Mouse (Mus musculus) retina, postnatal 7 days (tissue): ENCODE measurements around the gene Tbcd.

ENCODE experiments used
- DNase-seq: peaks from one replicate; pipeline ENCODE4 v3.0.0-alpha.2; 2012; ENCODE audit warnings: low read depth, low spot score

Gene Tbcd

DNA sequence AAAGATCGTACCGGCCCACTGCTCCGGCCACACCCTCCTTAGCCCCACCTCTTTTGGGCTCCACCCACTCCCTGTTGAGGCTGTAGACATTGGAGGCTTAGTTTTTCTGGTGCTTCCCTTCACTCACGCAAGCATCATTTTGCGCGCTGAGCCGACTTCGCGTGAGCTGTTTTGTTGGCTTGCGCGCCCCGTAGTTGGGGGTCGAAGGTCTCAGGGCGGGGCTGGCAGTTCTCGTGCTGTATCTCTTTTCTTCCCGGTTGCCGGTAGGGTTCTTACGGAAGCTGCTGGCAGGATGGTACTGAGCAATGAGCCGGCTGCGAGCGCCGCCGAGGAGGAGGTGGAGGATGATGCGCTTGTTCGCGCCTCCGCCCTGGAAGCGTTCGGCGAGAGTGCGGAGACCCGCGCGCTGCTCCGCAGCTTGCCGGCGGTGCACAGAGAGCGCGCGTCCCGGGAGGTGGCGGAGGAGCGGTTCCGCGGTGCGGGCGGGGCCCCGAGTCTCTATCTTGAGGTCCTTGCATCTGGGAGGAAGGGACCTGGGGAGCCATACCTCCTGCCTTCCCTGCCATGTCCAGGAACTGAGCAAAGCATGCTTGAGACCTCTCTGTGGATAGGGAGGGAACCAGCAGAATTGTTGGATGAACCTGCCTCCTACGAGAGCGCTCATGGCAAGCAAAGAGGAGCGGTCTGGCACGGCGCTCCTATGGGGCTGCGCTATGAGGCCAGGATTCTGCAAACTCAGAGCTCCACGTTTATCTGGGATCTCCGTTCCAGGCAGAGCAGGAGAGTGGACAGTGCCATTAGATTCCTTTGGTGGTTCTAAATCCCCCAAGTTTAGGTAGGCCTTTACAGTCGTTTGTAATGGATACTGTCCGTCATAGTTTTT is at the start of gene Tbcd:
Gene Tbcd, plus strand, starts transcription at position 197 of the 883 bp plus-strand sequence.
- DNase-seq = peak; percentile 89

DNA sequence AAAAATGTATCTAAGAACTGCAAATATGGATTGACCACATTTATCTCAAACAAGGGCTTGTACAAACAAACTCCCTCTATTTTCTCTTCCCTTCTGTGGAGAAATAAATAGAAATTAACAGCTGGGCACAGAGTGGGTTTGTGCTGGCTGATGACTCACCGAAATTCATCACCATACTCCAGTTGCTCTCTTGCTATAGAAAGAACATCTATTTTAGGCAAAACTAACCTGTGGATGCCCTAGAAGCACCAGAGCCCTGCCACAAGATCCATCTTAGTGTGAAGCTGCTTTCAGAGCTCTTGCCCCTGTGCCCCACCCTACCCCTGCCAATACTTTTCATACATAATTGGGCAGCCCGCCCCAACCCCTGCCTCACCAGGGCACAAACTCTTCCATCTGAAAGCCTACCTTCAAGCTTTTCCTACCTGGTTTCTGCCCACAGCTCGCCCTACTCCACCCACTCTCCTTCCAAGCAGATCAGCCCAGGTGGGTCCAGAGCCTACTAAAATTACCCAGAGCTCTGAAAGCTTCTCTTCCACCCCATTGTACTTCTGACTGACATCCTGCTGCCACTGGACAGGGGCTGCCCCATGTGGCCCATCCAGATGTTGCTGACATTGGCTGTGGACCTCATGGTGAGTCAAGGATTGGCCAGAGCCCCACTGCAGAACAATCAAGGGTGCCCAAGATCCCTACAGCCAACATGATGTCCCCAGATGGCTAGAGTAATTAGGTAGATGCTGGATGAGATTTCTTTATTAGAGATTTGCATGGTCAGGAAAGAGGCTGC is 44.2 kb upstream of the Tbcd start:
- no peak for DNase-seq

DNA sequence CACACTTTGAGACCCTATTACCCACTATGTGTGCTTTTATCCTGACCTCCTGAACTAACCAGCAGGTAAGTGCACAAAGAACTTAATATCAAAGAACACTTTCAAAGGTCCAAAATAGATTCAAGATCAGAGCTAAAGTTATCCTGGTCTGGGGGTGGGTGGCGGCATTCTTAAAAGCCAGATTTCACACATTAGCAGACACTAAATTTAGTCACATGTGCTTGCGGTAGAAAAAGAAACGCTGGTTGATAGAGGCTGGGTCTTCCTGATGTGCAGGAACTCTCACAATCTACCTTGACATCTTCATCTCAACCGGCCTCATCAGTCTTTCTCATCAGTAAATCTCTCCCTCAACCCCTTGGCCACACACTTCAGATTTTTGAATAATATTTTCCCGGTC is 37.0 kb upstream of the Tbcd start:
- DNase-seq = no peak

DNA sequence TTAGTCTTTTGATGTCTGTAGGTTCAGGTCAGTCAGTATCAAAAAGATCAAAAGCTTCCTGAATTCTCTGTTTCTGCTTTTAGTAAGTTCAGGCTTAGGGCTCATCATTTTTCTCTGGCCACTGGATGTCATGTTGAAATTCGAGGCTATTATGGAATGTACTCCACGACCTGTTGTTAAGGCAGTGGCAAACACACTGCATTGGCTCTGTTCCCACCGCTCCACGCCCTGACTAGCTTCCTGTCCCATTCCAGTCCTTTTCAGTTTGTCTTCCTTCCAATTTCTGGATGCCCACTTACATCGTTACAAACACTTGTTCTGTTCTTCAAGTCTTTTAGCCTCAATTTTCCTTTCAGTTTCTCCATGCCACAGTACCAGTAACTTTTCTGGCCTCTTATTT is 36.4 kb upstream of the Tbcd start:
- no peak for DNase-seq

DNA sequence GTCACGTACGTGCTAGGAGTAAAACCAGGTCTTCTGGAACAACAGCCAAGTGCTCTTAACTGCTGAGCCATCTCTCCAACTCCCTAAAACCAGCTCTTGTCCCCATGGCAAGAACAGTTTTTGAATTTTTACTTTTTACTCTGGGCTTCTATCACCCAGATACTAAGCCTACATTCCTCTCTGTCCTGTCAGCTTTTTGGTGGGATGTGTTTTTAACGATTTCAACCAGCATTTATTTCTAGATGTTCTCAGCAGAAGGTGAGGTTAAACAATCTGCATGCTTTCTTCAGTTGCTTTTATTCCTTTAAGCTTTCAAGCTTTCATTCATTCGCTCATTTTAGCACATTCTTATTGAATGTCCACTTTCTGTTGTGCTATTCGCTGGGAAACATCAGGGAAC is 33.8 kb upstream of the Tbcd start:
- DNase-seq = no peak

DNA sequence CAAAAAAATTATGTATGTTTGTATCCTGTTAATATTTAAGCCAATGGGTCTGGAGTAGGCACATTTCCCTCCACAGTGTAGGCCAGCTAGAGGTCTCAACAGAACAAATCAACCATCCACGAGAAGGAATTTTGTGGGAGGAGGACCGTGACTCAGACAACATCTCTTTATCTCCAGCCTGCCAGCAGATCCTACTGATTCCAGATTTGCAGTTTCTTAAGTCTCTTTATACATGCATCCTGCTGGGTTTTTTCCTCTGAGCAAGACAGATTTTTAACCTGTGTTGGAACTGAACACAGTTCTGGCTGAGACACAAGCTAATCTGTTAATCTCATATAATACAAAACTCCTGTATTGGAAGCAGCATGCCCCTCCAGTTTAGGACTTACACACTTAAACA is 32.8 kb upstream of the Tbcd start:
- DNase-seq = no peak

DNA sequence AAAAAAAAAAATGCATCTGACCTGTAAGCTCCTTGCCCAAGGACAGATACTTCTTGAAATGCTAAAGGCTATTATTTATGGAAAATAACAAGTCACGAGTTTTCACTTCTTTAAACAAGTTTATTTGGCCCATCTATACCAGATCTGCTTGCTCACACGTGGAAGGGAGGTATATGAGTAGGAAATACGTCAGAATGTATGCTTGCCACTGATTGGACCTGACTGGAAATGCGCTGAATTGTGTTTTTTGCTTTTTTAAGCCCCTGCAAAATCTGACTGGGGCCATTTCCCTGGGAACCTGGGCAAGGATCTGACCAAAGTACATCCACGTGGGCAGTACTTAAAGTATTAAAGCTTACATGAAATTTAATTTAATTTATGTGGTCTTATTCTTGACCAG is 31.4 kb upstream of the Tbcd start:
- no peak for DNase-seq

DNA sequence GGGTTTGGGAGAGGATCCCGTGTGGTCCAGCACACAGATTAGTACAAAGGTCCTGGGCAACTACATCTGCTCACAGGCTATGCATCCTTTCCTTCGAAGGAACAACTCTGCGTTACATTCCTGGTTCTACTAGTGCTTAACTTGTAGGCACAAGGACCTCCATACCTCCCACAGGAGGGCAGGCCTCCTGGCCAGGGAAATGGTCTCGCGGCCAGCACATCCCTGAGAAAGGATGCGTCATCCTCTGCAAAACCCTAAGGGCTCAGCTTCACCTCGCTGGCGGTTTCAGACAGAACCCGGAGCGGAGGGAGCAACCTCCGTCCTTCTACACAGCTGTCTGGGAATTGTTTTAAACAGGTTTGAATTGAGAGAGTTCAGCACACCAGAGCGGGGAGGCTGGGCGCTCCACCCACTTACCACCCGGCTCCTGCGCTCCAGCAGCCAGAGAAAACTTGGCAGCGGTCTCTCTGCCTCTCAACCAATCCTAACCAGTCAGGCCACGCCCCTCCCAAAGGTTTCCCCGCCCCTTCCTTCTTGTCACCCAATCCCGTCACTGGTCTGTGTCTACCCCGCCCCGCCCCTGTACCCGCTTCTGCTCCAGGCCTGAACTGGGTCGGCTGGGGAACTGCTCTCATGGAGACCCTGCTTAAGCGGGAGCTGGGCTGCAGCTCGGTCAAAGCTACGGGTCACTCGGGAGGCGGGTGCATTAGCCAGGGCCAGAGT is 30.8 kb upstream of the Tbcd start, which contains the start of gene Fn3krp:
Gene Fn3krp, plus strand, starts transcription at position 572 of the 723 bp plus-strand sequence.
- DNase-seq = peak; percentile 97

DNA sequence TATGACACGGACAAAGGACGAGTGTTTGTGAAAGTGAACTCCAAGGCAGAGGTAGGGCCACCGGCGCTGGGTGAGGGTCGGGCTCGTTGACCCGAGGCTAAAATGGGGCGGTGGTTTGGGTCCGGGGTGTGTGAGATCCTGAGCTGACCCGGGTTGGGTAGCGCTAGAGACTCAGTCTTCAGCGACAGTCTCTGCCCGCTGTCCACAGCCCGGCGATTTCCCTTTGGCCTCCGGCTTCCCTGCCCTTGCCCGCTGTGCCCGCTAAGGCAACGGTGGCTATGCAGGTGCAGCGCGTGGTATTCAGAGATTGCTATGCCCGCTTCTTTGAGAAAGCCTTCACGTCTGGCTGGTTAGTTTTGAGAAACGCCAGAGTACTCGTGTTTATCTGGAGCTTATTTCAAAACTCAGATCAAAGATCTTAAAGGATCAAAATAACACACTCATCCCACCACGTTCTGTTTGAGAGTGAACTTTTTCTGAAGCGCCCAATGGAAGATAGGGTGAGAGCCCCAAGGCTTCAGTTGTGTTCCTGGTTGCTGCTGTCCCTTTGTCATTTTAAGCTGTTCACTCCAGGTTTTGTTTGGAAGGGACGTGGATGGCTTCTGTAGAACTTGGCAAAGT is 30.1 kb upstream of the Tbcd start:
- no peak for DNase-seq

DNA sequence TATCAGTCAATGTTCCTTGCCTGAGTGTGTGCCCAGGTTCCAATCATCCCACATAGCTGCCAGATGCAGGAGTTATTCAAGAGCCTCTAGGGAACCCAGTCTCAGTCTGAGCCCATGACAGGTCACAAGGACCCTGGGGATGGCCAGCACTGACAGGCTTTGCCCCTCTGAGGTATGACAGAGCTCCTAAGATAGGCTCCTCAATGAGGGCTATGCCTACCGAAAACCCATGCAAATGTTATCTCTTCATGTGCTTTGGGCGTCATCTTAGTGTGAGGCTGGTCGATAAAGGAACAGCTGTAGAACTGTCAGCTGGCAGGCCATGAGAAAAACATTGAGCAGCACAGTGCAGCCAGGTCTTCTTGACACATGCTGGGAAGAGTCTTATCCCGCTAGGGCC is 18.4 kb upstream of the Tbcd start:
- DNase-seq = no peak

DNA sequence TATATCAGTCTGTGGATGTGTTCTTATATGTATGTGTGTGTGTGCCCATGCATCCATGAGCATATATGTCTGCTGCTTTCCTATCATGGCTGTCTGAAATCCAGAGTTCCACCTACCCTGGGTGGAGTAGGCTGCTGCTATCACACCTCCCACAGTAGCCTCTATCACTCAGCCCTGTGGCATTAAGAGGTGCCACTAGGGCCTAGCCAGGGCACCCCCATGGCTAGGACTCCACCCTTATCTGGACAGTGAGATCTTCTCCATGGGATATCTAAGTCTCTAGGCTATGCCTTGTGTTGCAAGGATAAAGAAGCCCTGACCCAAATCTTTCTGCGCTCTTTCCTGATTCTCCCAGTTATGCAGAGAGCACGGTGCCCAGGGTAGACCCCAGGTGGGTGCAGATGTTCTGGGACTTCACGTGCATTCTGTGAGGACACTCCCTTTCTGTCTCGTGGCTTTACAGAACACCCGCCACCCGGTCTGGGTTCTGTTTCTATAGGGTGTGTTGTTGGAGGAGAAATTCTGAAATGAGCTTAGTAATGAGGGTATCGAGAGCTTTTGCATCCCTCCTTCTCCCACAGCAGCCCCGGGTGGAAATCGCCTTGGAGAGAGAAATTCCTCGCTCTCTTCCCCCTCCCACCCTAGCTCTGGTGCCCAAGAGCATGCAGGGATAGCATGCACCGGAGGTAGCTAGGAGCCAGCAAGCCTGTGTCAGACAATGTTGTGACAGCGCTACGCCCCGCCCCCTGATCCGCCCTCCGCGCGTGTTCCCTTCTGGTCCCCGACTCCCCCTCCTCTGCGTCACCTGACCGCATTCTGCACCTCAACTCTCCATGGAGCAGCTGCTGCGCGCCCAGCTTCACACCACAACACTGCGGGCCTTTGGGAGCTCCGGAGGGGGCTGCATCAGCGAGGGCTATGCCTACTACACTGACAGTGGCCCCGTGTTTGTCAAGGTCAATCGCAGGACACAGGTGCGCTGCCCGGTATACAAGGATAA is 17.3 kb upstream of the Tbcd start, which contains the start of gene Fn3k:
Gene Fn3k, plus strand, starts transcription at position 758 of the 1,000 bp plus-strand sequence.
- peak; percentile 79 for DNase-seq

DNA sequence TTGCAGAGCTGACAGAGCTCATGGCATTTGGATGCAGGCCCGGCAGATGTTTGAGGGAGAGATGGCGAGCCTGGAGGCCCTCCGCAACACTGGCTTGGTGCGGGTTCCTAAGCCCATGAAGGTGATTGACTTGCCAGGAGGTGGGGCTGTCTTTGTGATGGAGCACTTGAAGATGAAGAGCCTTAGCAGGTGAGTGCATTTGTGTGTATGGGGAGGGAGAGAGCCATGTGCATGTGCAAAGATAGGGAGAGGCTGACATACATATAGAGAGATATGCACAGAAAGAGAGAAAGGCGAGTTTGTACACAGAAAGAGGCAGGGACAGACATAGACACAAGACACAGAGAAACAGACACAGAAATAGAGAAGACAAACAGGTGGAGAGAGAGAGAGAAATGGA is 14.5 kb upstream of the Tbcd start:
- no peak for DNase-seq

DNA sequence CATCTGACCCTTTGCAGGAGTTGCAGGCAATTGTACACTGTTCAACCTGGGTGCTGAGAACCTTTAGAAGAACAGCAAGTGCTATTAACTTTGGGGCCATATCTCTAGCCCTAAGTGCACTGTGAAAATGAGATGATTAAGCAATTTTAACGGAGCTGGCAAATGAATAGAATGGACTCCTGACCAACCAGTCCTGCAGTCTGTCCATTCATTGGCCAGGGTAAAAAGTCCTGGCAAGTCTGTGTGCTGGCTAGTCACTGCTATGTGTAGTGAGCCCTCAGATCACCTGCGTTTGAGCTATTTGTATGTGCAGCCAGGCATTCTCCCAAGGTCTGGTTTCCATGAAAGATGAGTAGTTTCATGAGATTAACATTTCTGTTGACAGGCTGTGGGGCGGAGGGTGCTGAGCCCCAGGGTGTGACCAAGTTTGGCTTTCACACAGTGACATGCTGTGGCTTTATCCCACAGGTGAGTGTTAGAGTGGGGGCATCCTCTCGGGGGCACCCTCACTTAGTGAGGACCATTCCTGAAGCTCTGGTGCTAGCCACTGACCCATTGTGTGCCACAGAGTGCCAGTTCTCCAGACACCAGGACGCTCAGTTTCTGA is 12.0 kb upstream of the Tbcd start:
- no peak for DNase-seq

DNA sequence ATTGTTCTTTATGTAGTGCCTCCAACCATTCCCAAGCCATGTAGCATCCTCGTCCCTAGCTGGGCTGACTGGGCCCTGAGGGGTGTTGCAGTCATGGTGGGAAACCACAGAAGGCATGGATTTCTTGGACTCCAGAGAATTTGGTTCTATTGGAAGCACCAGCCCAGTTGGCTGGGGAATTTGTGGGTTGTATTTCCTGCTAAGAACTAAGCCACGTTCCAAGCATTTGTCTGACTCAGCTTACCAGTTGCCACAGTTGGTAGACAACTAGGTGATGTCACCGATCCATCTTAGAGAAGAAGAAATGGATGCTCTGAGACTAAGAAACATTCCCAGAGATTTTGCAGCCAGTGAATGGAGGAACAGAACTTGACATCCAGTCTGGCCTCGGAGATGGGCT is 10.1 kb upstream of the Tbcd start:
- no peak for DNase-seq

DNA sequence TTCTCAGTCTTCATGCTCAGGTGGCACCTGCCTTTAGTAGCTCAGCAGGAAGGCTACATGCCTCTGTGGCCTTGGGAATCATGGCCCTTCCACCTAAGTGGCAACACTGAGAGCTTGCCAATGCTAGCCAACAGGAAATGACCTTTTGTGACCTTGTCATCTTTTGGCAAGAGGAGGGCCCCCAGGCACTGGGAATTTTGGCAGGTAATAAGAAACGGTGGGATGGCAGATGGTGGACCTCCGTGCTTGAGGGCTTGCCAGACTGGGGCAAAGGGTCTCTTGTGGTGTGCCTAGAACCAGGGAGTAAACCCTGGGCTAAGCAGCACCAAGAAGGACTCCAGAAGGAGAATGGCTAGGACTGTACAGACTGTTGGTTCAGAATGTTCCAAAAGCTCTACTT is 9.7 kb upstream of the Tbcd start:
- no peak for DNase-seq

DNA sequence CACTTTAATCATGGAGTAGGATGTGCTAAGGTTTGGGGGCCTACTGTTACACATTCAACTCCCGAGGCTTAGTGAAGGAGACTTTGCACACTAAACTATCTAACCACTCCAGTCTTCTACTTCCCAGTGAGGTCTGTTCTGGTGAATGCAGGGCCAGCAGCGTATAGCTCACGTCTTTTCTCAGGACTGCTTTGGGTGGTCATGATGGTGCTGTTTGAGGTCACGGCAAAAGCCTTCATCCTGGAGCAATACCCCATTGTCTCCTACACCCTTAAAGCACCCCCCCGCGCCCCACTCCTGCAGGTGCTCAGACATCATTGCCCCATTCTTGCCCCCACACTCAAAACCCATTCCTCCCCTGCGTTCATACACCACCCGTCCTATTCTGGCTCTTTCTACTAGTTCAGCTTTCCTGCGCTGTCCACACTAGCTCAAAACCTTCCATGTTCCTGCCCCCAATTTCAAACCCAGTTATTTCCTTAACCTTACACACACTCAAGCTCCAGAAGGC is 478 bp upstream of the Tbcd start:
- no peak for DNase-seq

DNA sequence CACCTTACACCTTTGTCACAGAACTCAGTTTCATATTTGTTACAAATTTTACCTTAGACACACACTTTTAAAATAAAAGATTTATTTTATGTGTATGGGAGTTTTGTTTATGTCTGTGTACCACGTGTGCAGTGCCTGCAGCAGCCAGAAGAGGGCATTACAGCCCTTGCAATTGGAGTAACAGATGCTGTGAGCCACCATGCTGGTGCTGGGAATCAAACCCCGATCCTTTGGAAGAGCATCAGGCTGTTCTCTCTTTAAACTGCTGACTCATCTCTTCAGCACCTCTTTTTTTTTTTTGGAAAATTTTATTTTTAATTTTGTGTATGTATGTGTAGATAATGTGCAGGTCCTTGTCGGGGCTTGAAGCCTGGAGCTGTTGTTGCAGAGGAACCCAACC is 6.1 kb downstream of the Tbcd start:
- DNase-seq = no peak

DNA sequence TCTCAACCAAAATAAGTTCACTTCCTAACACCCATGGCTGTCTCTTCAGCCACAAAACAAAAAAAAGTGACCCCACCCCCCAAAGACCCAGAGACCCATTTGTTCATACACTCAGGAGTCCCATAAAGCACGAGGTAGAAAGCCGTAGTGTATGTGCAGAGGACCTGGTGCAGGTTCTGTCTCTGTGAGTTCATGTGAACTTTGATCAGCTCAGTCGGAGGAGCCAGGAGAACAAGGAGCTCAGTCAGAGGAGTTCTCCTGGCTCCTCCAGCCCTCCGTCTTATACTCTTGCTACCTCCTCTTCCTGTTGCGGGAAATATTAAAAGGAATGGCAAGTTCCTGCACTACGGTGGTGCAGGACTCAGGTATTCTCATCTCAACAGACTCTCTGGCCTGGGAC is 15.7 kb downstream of the Tbcd start:
- no peak for DNase-seq

DNA sequence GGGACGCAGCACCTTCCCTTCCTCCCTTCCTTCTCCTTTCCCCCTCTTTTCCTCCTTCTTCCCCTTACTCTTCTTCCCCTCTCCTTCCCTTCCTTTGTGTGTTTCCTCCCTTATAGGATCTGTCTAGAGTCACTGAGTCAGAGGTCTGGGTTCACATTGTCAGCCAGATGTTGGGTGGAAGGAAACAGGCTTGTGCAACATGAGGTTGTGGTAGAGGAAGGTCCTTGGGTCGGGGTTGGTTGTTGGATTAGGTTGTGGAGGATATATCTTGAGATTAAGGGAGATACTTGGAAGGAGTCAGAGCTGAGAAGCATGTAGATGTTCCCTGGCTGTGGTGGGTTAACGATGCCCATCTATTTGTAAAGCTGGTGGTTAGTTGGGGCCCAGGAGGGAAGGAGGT is 23.1 kb downstream of the Tbcd start:
- DNase-seq = no peak
